ENCODE assay signal across 8 mouse cellular contexts in the genomic region with DNA sequence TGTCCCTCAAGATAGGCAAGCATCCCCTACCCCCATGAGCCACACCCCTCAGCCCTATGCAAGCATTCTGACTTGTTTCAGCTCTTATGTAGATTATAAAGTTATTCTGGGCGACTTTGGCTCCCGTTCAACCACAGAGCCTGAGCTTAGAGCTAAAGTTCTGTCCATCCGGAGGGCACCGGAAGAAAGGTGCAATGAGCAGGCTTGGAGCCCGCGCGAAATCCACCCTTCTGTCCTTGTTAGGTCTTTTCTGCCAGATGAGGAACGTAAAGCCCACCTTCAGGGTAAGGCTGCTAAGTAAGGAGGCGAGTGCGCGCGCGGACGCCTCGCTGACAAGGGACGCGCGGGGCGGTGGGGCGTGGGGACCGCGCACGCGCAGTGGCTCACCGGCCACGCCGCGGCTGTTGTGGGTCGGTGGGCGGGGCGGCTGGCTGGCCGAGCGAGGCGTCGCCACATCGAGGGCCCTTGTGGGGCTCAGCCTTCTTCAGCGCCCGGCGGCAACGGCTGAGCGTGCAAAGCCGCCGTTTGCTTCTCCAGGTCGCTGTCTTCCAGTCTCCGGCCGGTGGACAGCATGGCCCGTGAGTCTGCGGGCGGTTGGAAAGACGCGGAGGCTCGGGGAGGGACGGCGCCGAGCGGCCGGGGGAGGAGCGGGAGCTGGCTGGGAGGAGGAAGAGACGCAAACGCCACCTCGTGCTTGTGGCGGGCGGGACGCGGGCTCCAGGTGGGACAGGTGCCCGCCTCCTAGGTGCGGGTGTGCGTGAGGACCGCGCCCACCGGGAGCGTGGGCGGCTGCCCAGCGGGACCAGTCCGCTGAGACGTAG. TPM values are rescaled to one million over a fixed set of nuclear protein-coding genes. Genes with fewer than 3 reads are reported as not detected.
A peak's percentile ranks its signal among the peaks of the same experiment; 100 is the strongest.
DNase-seq lines count a peak whose midpoint lies in the region; ATAC-seq and TF ChIP-seq lines count a peak whose summit lies in the region.

A gene (plus strand): TSS at position 361 of the 821 bp plus-strand sequence.

- peak; percentile 30 for ATAC-seq in CD4-positive, CD25-positive, alpha-beta regulatory T cell, adult 4 months
- ATAC-seq in forebrain, embryonic 12.5 days (ENCODE audit: low FRiP score): peak; percentile 80
- peak; percentile 66 for ATAC-seq in heart, postnatal 0 days (ENCODE audit: insufficient read depth, low read depth)

- H3K4me2 ChIP-seq in forebrain, embryonic 12.5 days: peak within 1 kb of the TSS; percentile 83
- H3K4me2 ChIP-seq in heart, postnatal 0 days (ENCODE audit: low read depth, low read length): peak within 1 kb of the TSS; percentile 99

- H3K4me1 ChIP-seq in forebrain, embryonic 12.5 days: peaks cover 25% of the 10 kb centered on the region
- peaks cover 10% of the 10 kb centered on the region for H3K4me1 ChIP-seq in heart, postnatal 0 days (ENCODE audit: control insufficient read depth, insufficient read depth)
- no peaks in the 10 kb centered on the region; the same call in 1 of the 2 replicates for H3K4me1 ChIP-seq in lung, adult 2 months (ENCODE audit: control insufficient read depth, insufficient read depth, low read length)
- H3K4me1 ChIP-seq in olfactory bulb, adult 2 months (ENCODE audit: control insufficient read depth, insufficient read depth, low read length): peaks cover 5% of the 10 kb centered on the region
- peaks cover 7% of the 10 kb centered on the region for H3K4me1 ChIP-seq in thymus, adult 2 months (replicated peaks; ENCODE audit: control insufficient read depth, insufficient read depth, low read length)

- peak within 1 kb of the TSS; percentile 71 for H3K27ac ChIP-seq in forebrain, embryonic 12.5 days
- 0 out of 2 replicates have a peak within 1 kb of the TSS, but pooled peaks have one; percentile 3 for H3K27ac ChIP-seq in heart, postnatal 0 days (ENCODE audit: low read depth)
- H3K27ac ChIP-seq in olfactory bulb, adult 2 months (ENCODE audit: insufficient read depth, low read depth, low read length): no peak within 1 kb of the TSS
- H3K27ac ChIP-seq in thymus, adult 2 months (ENCODE audit: control insufficient read depth, insufficient read depth, low read length): no peak within 1 kb of the TSS

- TF ChIP-seq CTCF in brain, embryonic 14.5 days (IDR thresholded peaks at IDR 0.05; ENCODE audit: borderline replicate concordance, extremely low read depth, insufficient read depth, insufficient read length): 0 out of 2 replicates have a peak, but pooled peaks have one; percentile 1
- TF ChIP-seq CTCF in heart, postnatal 0 days (IDR thresholded peaks at IDR 0.05; ENCODE audit: low read depth): no peak
- TF ChIP-seq CTCF in lung, adult 2 months (IDR thresholded peaks at IDR 0.05; ENCODE audit: insufficient read depth, low read length): no peak
- no peak for TF ChIP-seq CTCF in olfactory bulb, adult 2 months (IDR thresholded peaks at IDR 0.05; ENCODE audit: insufficient read depth, low read depth, low read length)
- TF ChIP-seq CTCF in thymus, adult 2 months (IDR thresholded peaks at IDR 0.05; ENCODE audit: borderline replicate concordance, control insufficient read depth, extremely low read depth, insufficient read depth, low read length, poor library complexity): peak; percentile 19; the same call in 1 of the 2 replicates

- H3K27me3 ChIP-seq in forebrain, embryonic 12.5 days: peaks cover 7% of the 10 kb centered on the region; the same call in 1 of the 2 replicates
- no peaks in the 10 kb centered on the region for H3K27me3 ChIP-seq in heart, postnatal 0 days (ENCODE audit: control insufficient read depth, insufficient read depth, low read length)
- H3K27me3 ChIP-seq in thymus, adult 2 months (ENCODE audit: control insufficient read depth, insufficient read depth, low read length): no peaks in the 10 kb centered on the region

- H3K9ac ChIP-seq in forebrain, embryonic 12.5 days: peak within 1 kb of the TSS; percentile 72
- H3K9ac ChIP-seq in heart, postnatal 0 days (replicated peaks; ENCODE audit: low read depth, low read length): peak within 1 kb of the TSS; percentile 67

- 1% methylated on average over 67 of the region's 76 CpGs for WGBS in forebrain, embryonic 12.5 days
- under 1% methylated on average over 66 of the region's 76 CpGs for WGBS in heart, postnatal 0 days
- under 1% methylated on average over 73 of the region's 76 CpGs for WGBS in lung, adult 2 months
- WGBS in olfactory bulb, adult 2 months: under 1% methylated on average over 76 of the region's 76 CpGs
- WGBS in thymus, adult 2 months: under 1% methylated on average over 76 of the region's 76 CpGs

- peak; percentile 76 for TF ChIP-seq POLR2A in brain, embryonic 14.5 days (IDR thresholded peaks at IDR 0.05; ENCODE audit: borderline replicate concordance, extremely low read depth, insufficient read depth, insufficient read length, poor library complexity, severe bottlenecking)
- no peak for TF ChIP-seq POLR2A in lung, adult 2 months (IDR thresholded peaks at IDR 0.05; ENCODE audit: borderline replicate concordance, extremely low read depth, low read depth, low read length)
- peak; percentile 69 for TF ChIP-seq POLR2A in olfactory bulb, adult 2 months (IDR thresholded peaks at IDR 0.05; ENCODE audit: insufficient read depth, low read depth, low read length)
- TF ChIP-seq POLR2A in thymus, adult 2 months (IDR thresholded peaks at IDR 0.05; ENCODE audit: control insufficient read depth, extremely low read depth, insufficient read depth, low read length, poor library complexity): no peak

- H3K9me3 ChIP-seq in forebrain, embryonic 12.5 days: no peaks in the 10 kb centered on the region
- no peaks in the 10 kb centered on the region for H3K9me3 ChIP-seq in heart, postnatal 0 days (replicated peaks; ENCODE audit: control insufficient read depth, low read length)

- H3K36me3 ChIP-seq in forebrain, embryonic 12.5 days (replicated peaks): peaks cover 3% of the 10 kb centered on the region; the same call in 1 of the 2 replicates
- no peaks in the 10 kb centered on the region for H3K36me3 ChIP-seq in heart, postnatal 0 days (replicated peaks; ENCODE audit: control insufficient read depth, insufficient read depth, low read length)
- no peaks in the 10 kb centered on the region for H3K36me3 ChIP-seq in thymus, adult 2 months (ENCODE audit: control insufficient read depth, insufficient read depth, low read length)

- peak; percentile 91 for DNase-seq in brain, embryonic 14.5 days (ENCODE audit: low read depth)
- DNase-seq in heart, postnatal 0 days (ENCODE audit: low spot score): peak; percentile 42
- DNase-seq in kidney, postnatal 4 days: peak; percentile 90 to 94
- peak; percentile 86 for DNase-seq in lung, adult 2 months
- peak; percentile 69 for DNase-seq in thymus, adult 2 months

- no peak for TF ChIP-seq EP300 in heart, postnatal 0 days (IDR thresholded peaks at IDR 0.05; ENCODE audit: low read depth)

- peak within 1 kb of the TSS; percentile 63 for H3K4me3 ChIP-seq in forebrain, embryonic 12.5 days (replicated peaks)
- H3K4me3 ChIP-seq in heart, postnatal 0 days (ENCODE audit: low read depth, low read length): peak within 1 kb of the TSS; percentile 89
- H3K4me3 ChIP-seq in lung, adult 2 months (replicated peaks; ENCODE audit: extremely low read depth, low read depth, low read length): peak within 1 kb of the TSS; percentile 99
- peak within 1 kb of the TSS; percentile 79 for H3K4me3 ChIP-seq in olfactory bulb, adult 2 months (ENCODE audit: insufficient read depth, low read depth, low read length)
- H3K4me3 ChIP-seq in thymus, adult 2 months (ENCODE audit: control insufficient read depth, insufficient read depth, low read length): peak within 1 kb of the TSS; percentile 75

RNA-seq across cellular contexts. Expression of the gene that starts here (rescaled TPM):
- 1 to 10 TPM; 5.6 to 6.3 TPM for polyA plus RNA-seq in CD4-positive, CD25-positive, alpha-beta regulatory T cell, adult 4 months (2017; shearing (Covaris generic))
- 188 and 199 TPM in 2 replicates for polyA plus RNA-seq in brain, embryonic 14.5 days (2012; rRNA removed)
- polyA plus RNA-seq in forebrain, embryonic 12.5 days (2016; fragmentation: Nextera tagmentation; extraction: Ambion mirVana): 308 and 329 TPM in 2 replicates
- total RNA-seq in heart, postnatal 0 days (2014; rRNA removed; ENCODE audit: low replicate concordance): 7.4 and 30.1 TPM in 2 replicates
- 83.4 and 89.6 TPM in 2 replicates for polyA plus RNA-seq in heart, postnatal 0 days (2015; fragmentation: Nextera tagmentation; extraction: Ambion mirVana)
- polyA plus RNA-seq in lung, adult 2 months (2012; rRNA removed): 2.8 and 5.1 TPM in 2 replicates
- polyA plus RNA-seq in olfactory bulb, adult 2 months (2012; ENCODE audit: insufficient read depth, insufficient read length, low replicate concordance, missing spikeins): not detected in 2 replicates
- polyA plus RNA-seq in thymus, adult 2 months (2012; rRNA removed): 3.6 and 4.4 TPM in 2 replicates

Comparison
In these comparisons a context has a peak if more than half of its experiments do, and no peak if none do; other contexts are left out.
1. RNA of the gene that starts here (polyA plus RNA-seq): 308 to 329 TPM in forebrain, embryonic 12.5 days, 188 to 199 TPM in brain, embryonic 14.5 days and 83.4 to 89.6 TPM in heart, postnatal 0 days; 5.6 to 6.3 TPM in CD4-positive, CD25-positive, alpha-beta regulatory T cell, adult 4 months, 3.6 to 4.4 TPM in thymus, adult 2 months, 2.8 to 5.1 TPM in lung, adult 2 months and not detected in olfactory bulb, adult 2 months; every median in the first group is over 10 times any median in the second.
2. ATAC-seq: peak in every context shown above with its lines; median percentile 80 in forebrain, embryonic 12.5 days; 66 in heart, postnatal 0 days; 30 in CD4-positive, CD25-positive, alpha-beta regulatory T cell, adult 4 months.
3. DNase-seq: peak in every context shown above with its lines; median percentile 92 in kidney, postnatal 4 days; 91 in brain, embryonic 14.5 days; 86 in lung, adult 2 months; 69 in thymus, adult 2 months; 42 in heart, postnatal 0 days.
4. CTCF ChIP-seq: peak in brain, embryonic 14.5 days (single experiment) and thymus, adult 2 months (single experiment); none in heart, postnatal 0 days (single experiment), lung, adult 2 months (single experiment) and olfactory bulb, adult 2 months (single experiment).
5. POLR2A ChIP-seq: peak in brain, embryonic 14.5 days (single experiment) and olfactory bulb, adult 2 months (single experiment); none in lung, adult 2 months (single experiment) and thymus, adult 2 months (single experiment).
6. H3K27ac ChIP-seq: peak in forebrain, embryonic 12.5 days (single experiment) and heart, postnatal 0 days (single experiment); none in olfactory bulb, adult 2 months (single experiment) and thymus, adult 2 months (single experiment).
7. Peak in every context shown above with its lines, with median percentiles within 50 percentile points of each other: H3K4me3 ChIP-seq.